Mouse (Mus musculus) limb, embryonic 11.5 days (tissue): ENCODE results near the gene Tmem217. TPM values are rescaled to one million over a fixed set of nuclear protein-coding genes. Genes with fewer than 3 reads are reported as not detected.
"Not testable (repeated sequence)": the region's sequence is repeated elsewhere in the genome, so short reads cannot be mapped to it uniquely, and the experiment has no call there.

Experiments
- ATAC-seq: fragments of 200-750 bp; cut with Nextera tagmentation; 2 replicates; pipeline ENCODE4 v1.8.0; 2017; ENCODE audit warnings: low read depth; ENCODE audit not compliant: insufficient number of reproducible peaks, low FRiP score, low TSS enrichment
- DNase-seq: peaks from one replicate; pipeline ENCODE4 v3.0.0-alpha.2; 2015; ENCODE audit warnings: low spot score
- H3K27ac ChIP-seq: fragments of 300-500 bp; sonication (generic); replicated peaks from 2 replicates; pipeline ENCODE4 v1.5.1; 2014; ENCODE audit warnings: low read depth, mild to moderate bottlenecking, low read length
- H3K27me3 ChIP-seq: fragments of 300-500 bp; sonication (generic); 2 replicates; pipeline ENCODE4 v1.6.1; 2014; ENCODE audit warnings: mild to moderate bottlenecking, low read length, mixed read lengths; ENCODE audit not compliant: control insufficient read depth, insufficient read depth
- H3K36me3 ChIP-seq: fragments of 300-500 bp; sonication (generic); 2 replicates; pipeline ENCODE4 v1.6.1; 2014; ENCODE audit warnings: mild to moderate bottlenecking, low read length, moderate library complexity, mixed read lengths; ENCODE audit not compliant: control insufficient read depth, insufficient read depth
- H3K4me1 ChIP-seq: fragments of 300-500 bp; sonication (generic); 2 replicates; pipeline ENCODE4 v1.6.1; 2014; ENCODE audit warnings: low read length, mixed read lengths; ENCODE audit not compliant: control insufficient read depth, insufficient read depth
- H3K4me2 ChIP-seq: fragments of 300-500 bp; sonication (generic); 2 replicates; pipeline ENCODE4 v1.6.1; 2014; ENCODE audit warnings: low read depth, mild to moderate bottlenecking, moderate library complexity; ENCODE audit not compliant: severe bottlenecking
- H3K4me3 ChIP-seq: fragments of 300-500 bp; sonication (generic); 2 replicates; pipeline ENCODE4 v1.5.1; 2014; ENCODE audit warnings: low read depth, low read length
- H3K9ac ChIP-seq: fragments of 300-500 bp; sonication (generic); 2 replicates; pipeline ENCODE4 v1.6.1; 2014; ENCODE audit warnings: mild to moderate bottlenecking, low read length
- H3K9me3 ChIP-seq: fragments of 300-500 bp; sonication (generic); 2 replicates; pipeline ENCODE4 v1.6.1; 2016; ENCODE audit warnings: low read length; ENCODE audit not compliant: control insufficient read depth
- WGBS: fragments of 180-500 bp; shearing (Covaris S2); extraction: QIAGEN DNeasy Blood & Tissue Kit; methylation state at CpG from one replicate; pipeline ENCODE4 v1.1.7; 2014; 5-methylcytosine and 5-hydroxymethylcytosine counted together
- polyA plus RNA-seq: library from polyadenylated mRNA; unstranded; fragments of >200 nt; fragmentation: Nextera tagmentation; extraction: Ambion mirVana; gene quantifications from 2 replicates; pipeline ENCODE4 v1.2.1, GENCODE M21; 2014

Tmem217 gene
- polyA plus RNA-seq, 1 experiment from 2014 or later: 0.43 TPM

DNA sequence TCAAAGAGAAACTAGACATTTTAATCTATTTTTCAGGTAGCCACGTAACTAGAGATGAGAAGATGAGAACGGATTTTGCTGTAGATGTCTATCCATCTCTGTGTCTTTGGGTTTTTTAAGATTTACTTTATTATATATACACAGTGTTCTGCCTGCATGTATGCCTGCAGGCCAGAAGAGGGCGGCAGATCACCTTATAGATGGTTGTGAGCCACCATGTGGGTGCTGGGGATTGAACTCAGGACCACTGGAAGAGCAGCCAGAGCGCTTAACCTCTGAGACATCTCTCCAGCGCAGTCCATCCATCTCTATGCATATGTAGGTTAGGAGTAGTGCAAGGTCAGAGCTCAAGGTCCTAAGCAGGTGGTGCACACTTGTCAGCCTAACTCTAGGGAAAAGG lies 48.5 kb downstream of the Tmem217 start:
- H3K4me3 ChIP-seq: no peak overlapping the region
- ATAC-seq (no peak), DNase-seq (no peak)
- no peaks in the 10 kb centered on the region for H3K36me3 ChIP-seq
- no peaks in the 10 kb centered on the region for H3K27me3 ChIP-seq
- no peaks in the 10 kb centered on the region for H3K4me1 ChIP-seq
- no peak overlapping the region for H3K27ac ChIP-seq
- WGBS: 78% methylated on average over 5 of the region's 5 CpGs
- H3K4me2 ChIP-seq: no peak overlapping the region
- H3K9me3 ChIP-seq: no peaks in the 10 kb centered on the region
- no peak overlapping the region for H3K9ac ChIP-seq

DNA sequence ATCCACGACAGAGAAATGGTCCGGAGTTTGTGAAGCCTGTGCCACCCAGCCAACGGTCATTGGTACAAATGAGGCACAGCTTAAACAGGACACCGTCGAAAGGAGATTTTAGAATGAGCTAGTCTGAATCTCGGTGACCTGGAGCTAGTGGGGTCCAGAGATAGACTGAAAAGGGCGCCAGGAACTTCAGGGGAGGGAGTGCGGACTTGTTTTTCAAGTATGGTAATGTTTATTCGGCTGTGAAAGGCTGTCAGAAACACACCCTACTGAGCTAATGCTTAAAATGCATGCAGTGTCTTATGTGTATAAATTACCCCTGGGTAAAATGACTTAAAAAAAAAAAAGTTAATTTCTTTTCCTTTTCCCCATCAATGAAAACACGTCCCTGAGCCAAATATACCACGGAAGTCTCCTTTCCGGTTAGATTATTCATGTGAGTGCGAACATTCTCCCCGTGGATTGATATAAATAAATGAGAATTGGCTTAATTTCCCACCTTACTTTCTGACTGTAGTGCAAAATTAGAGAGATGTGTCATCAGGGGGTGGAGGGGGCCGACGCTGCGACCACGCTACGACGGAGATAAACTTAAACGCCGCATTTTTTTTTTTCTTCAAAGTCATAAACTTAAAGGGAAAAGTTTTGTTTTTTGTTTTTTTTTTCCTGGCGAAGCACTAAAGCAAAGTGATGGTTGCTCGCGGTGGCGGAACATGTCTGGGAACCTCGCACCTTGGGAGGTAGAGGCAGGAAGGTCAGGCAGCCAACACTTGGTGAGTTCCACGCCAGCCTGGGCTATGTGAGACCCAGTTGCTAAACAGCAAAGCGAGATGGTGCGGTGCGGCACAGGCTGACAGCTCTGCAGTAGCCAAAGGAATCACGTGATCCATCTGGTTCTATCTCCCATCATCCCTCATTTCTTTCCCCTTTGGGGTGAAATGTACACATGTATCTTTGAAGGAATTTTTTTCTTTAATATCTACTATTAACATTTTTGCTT lies 49.2 kb downstream of the Tmem217 start:
- no peak for ATAC-seq
- 0 out of 2 replicates have a peak overlapping the region, but pooled peaks have one; percentile 3 for H3K9ac ChIP-seq
- H3K27me3 ChIP-seq: no peaks in the 10 kb centered on the region
- peak overlapping the region; percentile 24 for H3K4me2 ChIP-seq
- H3K27ac ChIP-seq: no peak overlapping the region
- H3K4me3 ChIP-seq: no peak overlapping the region
- DNase-seq: no peak
- H3K9me3 ChIP-seq: no peaks in the 10 kb centered on the region
- 15% methylated on average over 32 of the region's 32 CpGs for WGBS
- no peaks in the 10 kb centered on the region for H3K36me3 ChIP-seq
- H3K4me1 ChIP-seq: no peaks in the 10 kb centered on the region

DNA sequence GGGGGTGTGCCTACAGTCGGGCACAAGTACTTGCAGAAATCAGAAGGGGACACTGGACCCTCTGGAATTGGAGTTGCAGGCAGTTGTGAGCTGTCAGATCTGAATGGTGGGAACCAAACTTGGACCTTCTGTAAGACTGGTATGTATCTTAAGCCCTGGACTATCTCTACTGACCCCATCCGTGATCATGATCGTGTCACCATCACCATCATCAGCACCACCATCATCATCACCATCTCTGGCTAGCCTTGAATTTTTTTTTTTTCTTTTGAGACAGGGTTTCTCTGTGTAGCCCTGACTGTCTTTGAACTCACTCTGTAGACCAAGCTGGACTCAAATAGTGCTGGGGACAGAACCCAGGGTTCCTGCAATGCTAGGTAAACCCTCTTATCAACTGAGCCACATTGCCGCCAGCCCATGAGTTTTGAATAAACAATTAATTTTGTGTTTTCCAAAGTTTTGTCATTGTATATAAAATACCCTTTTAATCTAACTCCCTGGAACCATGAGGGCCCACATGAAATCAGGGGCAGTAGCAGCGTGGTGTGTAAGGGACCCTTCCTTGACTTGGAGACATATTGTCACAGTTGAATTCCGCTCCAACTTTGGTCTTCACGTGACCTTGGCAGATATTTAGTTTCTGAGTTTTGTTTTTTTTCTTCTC lies 50.0 kb downstream of the Tmem217 start:
- H3K36me3 ChIP-seq: no peaks in the 10 kb centered on the region
- DNase-seq (no peak), ATAC-seq (no peak)
- no peak overlapping the region for H3K4me2 ChIP-seq
- 81% methylated on average over 7 of the region's 7 CpGs for WGBS
- no peaks in the 10 kb centered on the region for H3K4me1 ChIP-seq
- H3K27ac ChIP-seq: no peak overlapping the region
- no peak overlapping the region for H3K4me3 ChIP-seq
- H3K9ac ChIP-seq: no peak overlapping the region
- H3K9me3 ChIP-seq: no peaks in the 10 kb centered on the region
- H3K27me3 ChIP-seq: no peaks in the 10 kb centered on the region

DNA sequence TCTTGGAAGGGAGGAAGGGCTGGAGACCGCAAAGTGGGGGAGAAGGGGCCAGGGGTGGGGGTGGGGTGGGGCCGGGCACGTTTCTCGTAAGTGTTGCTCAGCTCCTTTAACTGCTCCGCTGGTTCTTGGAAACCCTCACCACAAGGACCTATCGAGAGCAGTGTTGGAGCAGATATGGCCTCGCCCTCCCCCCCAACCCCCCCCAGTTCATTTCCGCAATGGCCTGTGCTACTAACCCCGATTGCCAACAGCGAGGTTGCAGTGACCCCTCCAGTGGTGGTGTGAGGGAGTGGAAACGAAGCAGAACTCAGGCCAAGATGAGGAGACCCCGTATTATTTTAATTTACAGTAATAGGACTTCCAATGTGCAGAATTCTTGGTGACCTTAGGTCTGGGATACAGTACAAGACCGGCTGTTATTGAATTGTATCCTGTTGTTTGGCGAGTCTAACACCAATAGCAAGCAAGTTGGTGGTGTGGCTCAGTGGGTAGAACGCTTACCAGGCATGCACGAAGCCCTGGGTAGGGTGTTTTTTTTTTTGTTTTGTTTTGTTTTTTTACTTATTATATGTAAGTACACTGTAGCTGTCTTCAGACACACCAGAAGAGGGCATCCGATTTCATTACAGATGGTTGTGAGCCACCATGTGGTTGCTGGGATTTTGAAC lies 51.2 kb downstream of the Tmem217 start:
- DNase-seq (no peak), ATAC-seq (no peak)
- H3K4me2 ChIP-seq: no peak overlapping the region
- H3K27me3 ChIP-seq: no peaks in the 10 kb centered on the region
- H3K27ac ChIP-seq: no peak overlapping the region
- H3K4me1 ChIP-seq: no peaks in the 10 kb centered on the region
- no peak overlapping the region for H3K9ac ChIP-seq
- H3K4me3 ChIP-seq: no peak overlapping the region
- no peaks in the 10 kb centered on the region for H3K36me3 ChIP-seq
- WGBS: 76% methylated on average over 17 of the region's 17 CpGs
- no peaks in the 10 kb centered on the region for H3K9me3 ChIP-seq

DNA sequence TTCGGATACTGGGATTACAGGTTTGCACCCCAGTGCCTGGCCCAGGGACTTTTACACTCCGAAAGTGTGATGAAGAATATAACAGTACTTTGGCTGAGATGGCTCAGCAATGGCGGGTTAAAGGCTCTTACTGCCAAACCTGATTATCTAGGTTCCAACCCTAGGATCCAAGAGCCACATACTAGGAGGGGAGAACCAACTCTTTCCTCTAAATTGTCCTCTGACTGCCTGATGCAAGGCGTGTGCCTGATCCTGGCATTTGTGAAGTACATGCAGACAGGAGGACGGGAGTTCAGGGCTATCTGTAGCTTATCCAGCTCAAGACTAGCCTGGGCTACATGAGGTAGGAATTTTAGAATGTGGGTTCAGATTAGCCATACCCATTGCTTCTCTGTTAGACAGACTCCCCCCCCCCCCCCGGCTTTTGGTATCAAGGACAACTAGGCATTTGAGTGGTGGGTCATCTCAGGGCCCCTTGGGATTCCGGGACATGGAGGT lies 51.9 kb downstream of the Tmem217 start:
- WGBS: 81% methylated on average over 7 of the region's 7 CpGs
- Histone ChIP-seq H3K9me3 (no peaks in the 10 kb centered on the region), H3K4me3 (no peak overlapping the region), H3K4me1 (no peaks in the 10 kb centered on the region), H3K36me3 (no peaks in the 10 kb centered on the region), H3K9ac (no peak overlapping the region), H3K4me2 (no peak overlapping the region), H3K27me3 (no peaks in the 10 kb centered on the region), H3K27ac (no peak overlapping the region)
- DNase-seq (no peak), ATAC-seq (no peak)

DNA sequence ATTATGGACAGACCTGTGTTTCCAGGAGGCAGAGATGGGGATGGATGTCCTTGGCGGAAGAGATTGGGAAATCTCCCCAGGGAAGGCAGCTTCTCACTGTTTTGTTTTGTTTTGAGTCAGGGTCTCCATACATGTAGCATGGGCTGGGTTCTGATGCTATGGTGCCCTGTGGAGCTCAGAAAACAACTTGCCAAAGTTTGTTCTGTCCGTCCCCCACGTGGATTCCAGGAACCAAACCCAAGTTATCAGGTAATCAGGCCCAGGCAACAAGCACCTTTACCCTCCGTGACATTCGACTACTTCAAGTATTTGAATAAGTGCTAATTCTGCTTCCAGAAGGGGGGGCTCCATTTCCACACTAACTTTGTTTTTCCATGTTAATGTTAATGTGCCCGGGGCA lies 52.7 kb downstream of the Tmem217 start:
- Histone ChIP-seq H3K36me3 (peaks cover 3% of the 10 kb centered on the region), H3K9ac (no peak overlapping the region), H3K9me3 (no peaks in the 10 kb centered on the region), H3K27me3 (no peaks in the 10 kb centered on the region), H3K4me2 (no peak overlapping the region), H3K4me1 (peaks cover 2% of the 10 kb centered on the region; the same call in 1 of the 2 replicates), H3K4me3 (no peak overlapping the region), H3K27ac (no peak overlapping the region)
- ATAC-seq: no peak
- DNase-seq: no peak
- 80% methylated on average over 6 of the region's 6 CpGs for WGBS

DNA sequence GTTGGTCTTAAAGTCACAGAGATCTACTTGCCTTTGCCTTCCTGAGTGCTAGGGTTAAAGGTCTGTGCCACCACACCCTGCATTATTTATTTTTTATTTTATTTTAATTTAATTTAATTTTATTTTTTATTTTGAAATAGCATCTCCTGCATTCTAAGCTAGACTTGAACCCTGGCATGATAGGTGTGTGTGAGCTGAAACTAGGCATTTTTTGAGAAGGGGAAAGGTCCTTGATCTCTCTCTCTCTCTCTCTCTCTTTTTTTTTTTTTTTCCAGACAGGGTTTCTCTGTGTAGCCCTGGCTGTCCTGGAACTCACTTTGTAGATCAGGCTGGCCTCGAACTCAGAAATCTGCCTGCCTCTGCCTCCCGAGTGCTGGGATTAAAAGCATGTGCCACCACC lies 53.2 kb downstream of the Tmem217 start:
- H3K27ac ChIP-seq, H3K36me3 ChIP-seq, H3K4me3 ChIP-seq, ATAC-seq, DNase-seq, H3K4me2 ChIP-seq, H3K9ac ChIP-seq, H3K4me1 ChIP-seq, H3K27me3 ChIP-seq, H3K9me3 ChIP-seq: not testable (repeated sequence)
- WGBS: 84% methylated on average over 2 of the region's 2 CpGs

DNA sequence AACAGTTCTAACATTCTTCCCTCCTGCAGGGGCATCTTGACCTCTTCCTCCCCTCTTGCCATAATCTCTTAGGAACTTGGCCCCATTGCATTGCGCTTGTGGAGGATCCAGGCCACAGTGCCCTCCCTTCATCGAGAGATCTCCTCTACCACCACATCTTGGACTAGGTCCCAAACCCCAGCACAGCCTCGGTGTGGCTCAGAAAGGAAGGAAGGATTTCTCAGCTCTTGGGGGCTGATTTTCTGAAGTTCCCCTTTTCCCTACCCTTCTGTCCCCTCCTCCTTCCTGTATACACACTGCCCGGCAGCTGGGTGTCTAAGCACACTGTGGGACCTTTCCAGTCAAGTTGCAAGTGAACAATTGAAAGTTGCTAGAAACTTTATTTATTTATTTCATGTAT lies 54.2 kb downstream of the Tmem217 start:
- Histone ChIP-seq H3K9me3 (no peaks in the 10 kb centered on the region), H3K36me3 (peaks cover 10% of the 10 kb centered on the region), H3K4me2 (no peak overlapping the region), H3K27me3 (no peaks in the 10 kb centered on the region), H3K4me3 (no peak overlapping the region), H3K4me1 (peaks cover 6% of the 10 kb centered on the region; the same call in 1 of the 2 replicates), H3K27ac (no peak overlapping the region), H3K9ac (no peak overlapping the region)
- no peak for ATAC-seq
- WGBS: 59% methylated on average over 4 of the region's 4 CpGs
- no peak for DNase-seq
